34 mouse cellular contexts compared by ENCODE assay signal in genomic region chr2:72965450-72965849, GRCm38 (mm10). TPM values are rescaled to one million over a fixed set of nuclear protein-coding genes. Genes with fewer than 3 reads are reported as not detected.
DNase-seq lines count a peak whose midpoint lies in the region; ATAC-seq and TF ChIP-seq lines count a peak whose summit lies in the region.
"Had no signal": no experiment of that assay in that cellular context is flagged by ENCODE, and none has a peak within 500 bp of the region (broad histone marks: within the 10 kb centered on the region; RNA-seq: fewer than 3 reads in every experiment).

No protein-coding gene starts in this region.

- WGBS in liver, adult 2 months, result 12% methylated on average over 2 of the region's 2 CpGs
- 84% methylated on average over 2 of the region's 2 CpGs for WGBS in liver, postnatal 0 days (ENCODE audit: insufficient replicate concordance)
- WGBS in lung, postnatal 0 days, result 79% methylated on average over 2 of the region's 2 CpGs

- peak overlapping the region; percentile 74 for H3K27ac ChIP-seq in liver, adult 2 months (replicated peaks; ENCODE audit: insufficient read depth, low read depth, low read length)
- peak overlapping the region; percentile 7; the same call in 1 of the 2 replicates for H3K27ac ChIP-seq in liver, postnatal 0 days (ENCODE audit: low read depth)
- H3K27ac ChIP-seq in lung, postnatal 0 days (ENCODE audit: low read length), result no peak overlapping the region
- H3K27ac ChIP-seq: embryonic facial prominence, embryonic 12.5 days; embryonic facial prominence, embryonic 15.5 days; heart, adult 2 months; hindbrain, embryonic 12.5 days; hindbrain, embryonic 15.5 days had no signal

- no peaks in the 10 kb centered on the region for H3K27me3 ChIP-seq in liver, adult 2 months (ENCODE audit: control insufficient read depth, insufficient read depth, low read length)
- no peaks in the 10 kb centered on the region for H3K27me3 ChIP-seq in liver, postnatal 0 days (ENCODE audit: insufficient read depth, low read length)
- H3K27me3 ChIP-seq in lung, postnatal 0 days (replicated peaks; ENCODE audit: insufficient read depth, low read length), result no peaks in the 10 kb centered on the region
- H3K27me3 ChIP-seq: embryonic facial prominence, embryonic 12.5 days; embryonic facial prominence, embryonic 15.5 days; hindbrain, embryonic 12.5 days; hindbrain, embryonic 15.5 days; Patski had no signal

- no peak overlapping the region for H3K4me3 ChIP-seq in liver, adult 2 months (ENCODE audit: insufficient read depth, low read depth, low read length)
- H3K4me3 ChIP-seq in liver, postnatal 0 days (ENCODE audit: low read depth, low read length), result no peak overlapping the region
- no peak overlapping the region for H3K4me3 ChIP-seq in lung, postnatal 0 days (ENCODE audit: low read depth, low read length)
- H3K4me3 ChIP-seq: embryonic facial prominence, embryonic 12.5 days; embryonic facial prominence, embryonic 15.5 days; heart, adult 2 months; hindbrain, embryonic 12.5 days; hindbrain, embryonic 15.5 days had no signal

- no peak overlapping the region for H3K4me2 ChIP-seq in liver, postnatal 0 days (ENCODE audit: low read depth, low read length)
- no peak overlapping the region for H3K4me2 ChIP-seq in lung, postnatal 0 days (replicated peaks; ENCODE audit: low read depth, low read length)
- H3K4me2 ChIP-seq: embryonic facial prominence, embryonic 12.5 days; embryonic facial prominence, embryonic 15.5 days; heart, embryonic 11.5 days; hindbrain, embryonic 12.5 days; hindbrain, embryonic 15.5 days had no signal

- peaks cover 34% of the 10 kb centered on the region for H3K79me2 ChIP-seq in liver, adult 2 months (ENCODE audit: control insufficient read depth, insufficient read depth, low read length)

- TF ChIP-seq CTCF in liver, adult 2 months (IDR thresholded peaks at IDR 0.05; ENCODE audit: low read depth, low read length), result no peak
- TF ChIP-seq CTCF in liver, postnatal 0 days (IDR thresholded peaks at IDR 0.05; ENCODE audit: low read depth), result no peak
- TF ChIP-seq CTCF in lung, postnatal 0 days (IDR thresholded peaks at IDR 0.05), result no peak

- no peak overlapping the region for H3K9ac ChIP-seq in liver, adult 2 months (ENCODE audit: low read depth, low read length)
- H3K9ac ChIP-seq in liver, postnatal 0 days (replicated peaks), result no peak overlapping the region
- no peak overlapping the region for H3K9ac ChIP-seq in lung, postnatal 0 days (replicated peaks; ENCODE audit: low read depth)
- H3K9ac ChIP-seq: embryonic facial prominence, embryonic 12.5 days; embryonic facial prominence, embryonic 15.5 days; hindbrain, embryonic 12.5 days; hindbrain, embryonic 15.5 days had no signal

- peak; percentile 25; the same call in 1 of the 2 replicates for ATAC-seq in granulocyte monocyte progenitor cell, adult 5-6 weeks (replicated peaks; ENCODE audit: poor library complexity, severe bottlenecking)
- ATAC-seq in liver, postnatal 0 days, result no peak
- no peak for ATAC-seq in lung, postnatal 0 days
- ATAC-seq: CD4-positive, CD25-positive, alpha-beta regulatory T cell, adult 4 months; forebrain, embryonic 16.5 days; Patski had no signal

- no peaks in the 10 kb centered on the region for H3K9me3 ChIP-seq in liver, postnatal 0 days (ENCODE audit: low read length)
- H3K9me3 ChIP-seq in lung, postnatal 0 days (ENCODE audit: low read length), result no peaks in the 10 kb centered on the region
- H3K9me3 ChIP-seq: embryonic facial prominence, embryonic 12.5 days; embryonic facial prominence, embryonic 15.5 days; hindbrain, embryonic 12.5 days; hindbrain, embryonic 15.5 days had no signal

- H3K36me3 ChIP-seq in liver, adult 2 months (ENCODE audit: control insufficient read depth, insufficient read depth, low read length), result peaks cover 16% of the 10 kb centered on the region
- H3K36me3 ChIP-seq in liver, postnatal 0 days (replicated peaks; ENCODE audit: insufficient read depth, low read length), result peaks cover 38% of the 10 kb centered on the region
- peaks cover 8% of the 10 kb centered on the region; the same call in 1 of the 2 replicates for H3K36me3 ChIP-seq in lung, postnatal 0 days (ENCODE audit: insufficient read depth, low read length)

- peaks cover 27% of the 10 kb centered on the region for H3K4me1 ChIP-seq in liver, adult 2 months (ENCODE audit: control insufficient read depth, insufficient read depth, low read length)
- peaks cover 9% of the 10 kb centered on the region for H3K4me1 ChIP-seq in liver, postnatal 0 days (ENCODE audit: insufficient read depth)
- peaks cover 5% of the 10 kb centered on the region for H3K4me1 ChIP-seq in lung, postnatal 0 days (ENCODE audit: insufficient read depth, low read depth, low read length)
- H3K4me1 ChIP-seq: embryonic facial prominence, embryonic 12.5 days; hindbrain, embryonic 12.5 days had no signal

- no peak for TF ChIP-seq POLR2A in liver, adult 2 months (IDR thresholded peaks at IDR 0.05; ENCODE audit: extremely low read depth, insufficient read depth, low read length)

- TF ChIP-seq EP300 in liver, postnatal 0 days (IDR thresholded peaks at IDR 0.05; ENCODE audit: low read depth), result no peak
- no peak for TF ChIP-seq EP300 in lung, postnatal 0 days (IDR thresholded peaks at IDR 0.05)

- peak; percentile 80 for DNase-seq in liver, adult 2 months (ENCODE audit: extremely low read depth, low read depth, low spot score)
- no peak for DNase-seq in liver
- no peak for DNase-seq in liver, postnatal 0 days
- DNase-seq in lung, postnatal 0 days (ENCODE audit: low spot score), result no peak
- no peak for DNase-seq in adrenal gland, adult 2 months
- DNase-seq: adrenal gland, postnatal 14 days; cerebellum, adult 11 months; cerebellum, adult 2 months; cerebellum, adult 9-11 months; cerebellum, postnatal 25 days; gastrocnemius, postnatal 25 days; heart, adult 2 months had no signal

RNA-seq across cellular contexts. Expression of gene Sp3, which starts 14.8 kb away (rescaled TPM):
- total RNA-seq in liver, adult 2 months (2014; rRNA removed), result 52.4 and 55.1 TPM in 2 replicates
- polyA plus RNA-seq in liver, adult 2 months (2012; rRNA removed), result 8.7 and 9.0 TPM in 2 replicates
- total RNA-seq in granulocyte monocyte progenitor cell, adult 5-6 weeks (2014; fragmentation: Nextera tagmentation), result 74.7 and 79.6 TPM in 2 replicates
- total RNA-seq in granulocyte monocyte progenitor cell, adult 5-6 weeks (2017), result 123 and 136 TPM in 2 replicates
- polyA plus RNA-seq in liver, postnatal 0 days (2015; fragmentation: Nextera tagmentation; extraction: Ambion mirVana), result 20.5 and 21.8 TPM in 2 replicates
- 36.1 and 41.3 TPM in 2 replicates for polyA plus RNA-seq in lung, postnatal 0 days (2015; fragmentation: Nextera tagmentation; extraction: Ambion mirVana)
- 10 to 100 TPM; 53.8 to 62.2 TPM for total RNA-seq in adrenal gland, adult 2 months (2021)
- 12.0 and 12.1 TPM in 2 replicates for polyA plus RNA-seq in adrenal gland, adult 2 months (2012; rRNA removed)

RNA-seq across cellular contexts. Expression of gene Gm11084, which starts 21.1 kb away (rescaled TPM):
- not detected in 2 replicates for total RNA-seq in liver, adult 2 months (2014; rRNA removed)
- not detected in 2 replicates for polyA plus RNA-seq in liver, adult 2 months (2012; rRNA removed)
- not detected in 2 replicates for total RNA-seq in granulocyte monocyte progenitor cell, adult 5-6 weeks (2014; fragmentation: Nextera tagmentation)
- not detected in 2 replicates for total RNA-seq in granulocyte monocyte progenitor cell, adult 5-6 weeks (2017)
- not detected in 2 replicates for polyA plus RNA-seq in liver, postnatal 0 days (2015; fragmentation: Nextera tagmentation; extraction: Ambion mirVana)
- not detected in 2 replicates for polyA plus RNA-seq in lung, postnatal 0 days (2015; fragmentation: Nextera tagmentation; extraction: Ambion mirVana)
- not detected for total RNA-seq in adrenal gland, adult 2 months (2021)
- polyA plus RNA-seq in adrenal gland, adult 2 months (2012; rRNA removed), result not detected in 2 replicates
- total RNA-seq: adrenal gland, adult 18-20 months; adrenal gland, postnatal 14 days; adrenal gland, postnatal 4 days; common myeloid progenitor, adult 5-6 weeks; ES-E14; gastrocnemius, adult 8-10 months; gastrocnemius, postnatal 25 days; heart, adult 2 months; heart, postnatal 25 days; hematopoietic stem cell, adult 5-6 weeks had no signal
- polyA plus RNA-seq: C2C12; CD4-positive, CD25-positive, alpha-beta regulatory T cell, adult 4 months; cerebellum, adult 2 months; embryonic facial prominence, embryonic 12.5 days; embryonic facial prominence, embryonic 15.5 days; forebrain, embryonic 11.5 days; forebrain, embryonic 16.5 days; gonadal fat pad, adult 2 months; heart, adult 2 months; heart, embryonic 11.5 days; heart, embryonic 14.5 days; heart, postnatal 0 days; hindbrain, embryonic 12.5 days; hindbrain, embryonic 15.5 days; intestine, embryonic 14.5 days; Patski had no signal
